Mouse (Mus musculus): ENCODE results near the gene Tmem120a.
A peak's percentile ranks its signal among the peaks of the same experiment; 100 is the strongest.

Gene Tmem120a

DNA sequence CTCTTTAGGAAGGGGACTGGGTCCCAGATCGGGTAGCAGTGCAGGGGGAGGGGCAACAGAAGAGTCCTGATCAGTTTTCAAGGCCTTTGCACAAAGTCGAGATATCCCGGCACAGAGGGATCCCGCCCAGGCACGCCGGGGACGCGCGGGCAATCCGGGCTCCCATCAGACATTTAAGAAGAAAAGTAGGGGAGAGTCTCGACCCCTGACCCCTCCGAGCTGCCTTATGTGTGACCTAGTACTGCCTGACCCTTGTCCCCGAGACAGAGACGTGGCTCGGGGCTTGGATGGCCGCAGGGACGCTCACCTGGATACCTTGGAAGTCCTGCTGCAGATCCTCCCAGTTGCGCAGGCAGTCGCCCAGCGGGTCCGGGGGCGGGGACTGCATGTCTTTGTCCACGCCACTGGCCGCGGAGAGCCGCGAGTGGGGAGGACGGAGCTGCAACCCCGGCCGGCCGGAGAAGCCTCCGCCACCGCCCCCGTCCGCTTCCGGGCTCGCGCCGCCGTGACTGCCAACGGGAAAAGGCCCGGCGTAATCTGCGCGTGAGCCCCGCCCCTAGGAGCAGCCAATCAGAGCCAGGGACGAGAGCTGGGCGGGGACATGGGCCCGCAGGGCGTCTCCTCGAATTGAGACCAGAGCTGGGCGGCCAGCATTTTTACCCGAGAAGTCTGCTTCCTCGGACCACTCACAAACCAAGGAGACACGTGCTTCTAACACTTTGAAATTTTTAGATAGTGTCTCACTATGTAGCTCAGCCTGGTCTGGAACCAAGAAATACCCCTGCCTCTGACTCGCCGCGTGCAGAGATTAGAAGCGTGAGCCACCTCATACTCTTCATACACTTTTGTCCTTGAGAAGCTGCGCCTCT lies at the start of gene Tmem120a:
Gene Tmem120a (minus strand): TSS at position 708 of the 869 bp plus-strand sequence.
- DNase-seq (ENCODE audit: low read depth, low spot score), result peak; percentile 69

DNA sequence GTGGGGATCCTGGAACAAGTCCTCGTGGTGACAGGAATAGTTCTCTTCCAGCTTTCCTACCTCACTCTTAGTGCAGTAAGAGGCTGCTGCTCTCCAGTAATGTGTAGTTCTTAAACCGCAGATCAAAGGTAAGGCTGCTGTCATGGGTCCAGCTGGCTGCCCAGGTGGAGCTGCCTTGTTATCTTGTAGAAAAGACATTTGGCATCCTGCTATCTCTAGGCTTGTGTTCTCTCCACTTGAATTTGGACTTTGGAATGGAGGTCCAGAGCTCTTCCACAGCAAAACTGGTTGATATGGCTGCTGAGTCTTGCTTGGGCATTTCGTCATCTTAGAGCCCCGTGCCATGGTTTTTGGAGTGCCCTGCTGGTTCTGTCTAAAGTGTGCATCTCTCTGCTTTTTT lies 38.7 kb upstream of the Tmem120a start:
- DNase-seq (ENCODE audit: low read depth, low spot score), result no peak

DNA sequence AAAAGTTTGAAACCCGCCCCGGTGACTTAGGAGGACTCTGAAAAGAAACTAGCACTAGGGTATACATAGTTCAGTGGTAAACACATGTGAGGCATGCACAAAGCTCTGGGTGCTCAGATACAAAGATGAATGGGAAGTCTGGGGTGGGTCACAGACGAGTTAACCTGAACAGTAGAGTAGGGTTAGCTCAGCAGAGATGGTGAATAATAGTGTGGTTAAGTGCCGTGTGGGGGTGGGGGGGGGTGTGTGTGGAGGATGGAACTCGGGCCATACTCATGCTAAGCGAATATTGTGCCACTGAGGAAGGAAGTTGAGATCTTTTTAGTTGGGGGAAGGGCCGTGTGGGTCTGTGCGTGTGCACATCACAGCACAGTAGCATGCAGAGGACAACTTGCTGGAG lies 36.1 kb upstream of the Tmem120a start:
- DNase-seq (ENCODE audit: low read depth, low spot score), result no peak

DNA sequence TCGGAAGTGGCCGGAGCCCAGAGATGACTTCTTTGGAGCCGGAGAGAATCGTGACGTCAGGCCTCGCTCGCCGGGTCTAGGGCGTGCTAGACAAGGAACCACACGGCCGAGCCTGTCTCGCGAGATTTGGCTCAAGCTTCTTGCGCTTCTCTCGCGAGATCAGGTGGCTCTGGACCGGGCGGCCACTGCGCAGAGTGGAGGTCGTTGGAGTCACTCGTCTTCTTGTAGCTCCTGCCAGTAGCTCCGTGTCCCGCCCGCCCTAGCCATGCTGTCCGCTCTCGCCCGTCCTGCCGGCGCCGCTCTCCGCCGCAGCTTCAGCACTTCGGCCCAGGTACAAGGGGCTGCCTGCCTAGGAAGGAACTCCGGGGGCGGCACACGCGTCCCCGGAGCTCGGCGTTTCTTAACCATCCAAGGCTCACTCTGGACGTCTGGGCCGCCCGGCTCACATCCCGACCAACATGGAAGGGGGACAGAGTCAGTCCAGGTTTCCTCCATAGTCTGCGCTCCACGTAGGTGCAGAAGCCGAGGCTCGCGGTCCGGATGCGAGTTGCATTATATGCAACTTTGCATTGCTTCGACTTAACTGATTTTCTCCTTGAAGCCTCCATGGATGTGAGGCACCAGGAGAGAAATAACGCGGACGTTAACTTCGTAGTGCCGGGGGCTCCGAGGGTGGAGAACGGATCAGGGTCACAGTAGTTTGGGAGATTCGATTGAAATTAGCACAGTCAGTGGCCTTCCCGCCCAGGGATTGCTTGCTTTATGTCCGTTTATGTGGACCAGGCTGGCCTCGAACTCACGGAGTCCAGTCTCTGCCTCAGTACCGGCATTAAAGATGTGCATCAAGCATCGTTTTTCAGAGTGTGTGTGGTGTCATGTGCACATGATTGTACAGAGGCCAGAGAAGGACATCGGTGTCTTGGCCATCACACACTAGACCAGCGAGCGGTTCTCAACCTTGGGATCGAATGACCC lies 34.5 kb upstream of the Tmem120a start, which contains the start of gene Mdh2:
Gene Mdh2 (plus strand): TSS at position 10 of the 975 bp plus-strand sequence.
- DNase-seq (ENCODE audit: low read depth, low spot score), result peak; percentile 100

DNA sequence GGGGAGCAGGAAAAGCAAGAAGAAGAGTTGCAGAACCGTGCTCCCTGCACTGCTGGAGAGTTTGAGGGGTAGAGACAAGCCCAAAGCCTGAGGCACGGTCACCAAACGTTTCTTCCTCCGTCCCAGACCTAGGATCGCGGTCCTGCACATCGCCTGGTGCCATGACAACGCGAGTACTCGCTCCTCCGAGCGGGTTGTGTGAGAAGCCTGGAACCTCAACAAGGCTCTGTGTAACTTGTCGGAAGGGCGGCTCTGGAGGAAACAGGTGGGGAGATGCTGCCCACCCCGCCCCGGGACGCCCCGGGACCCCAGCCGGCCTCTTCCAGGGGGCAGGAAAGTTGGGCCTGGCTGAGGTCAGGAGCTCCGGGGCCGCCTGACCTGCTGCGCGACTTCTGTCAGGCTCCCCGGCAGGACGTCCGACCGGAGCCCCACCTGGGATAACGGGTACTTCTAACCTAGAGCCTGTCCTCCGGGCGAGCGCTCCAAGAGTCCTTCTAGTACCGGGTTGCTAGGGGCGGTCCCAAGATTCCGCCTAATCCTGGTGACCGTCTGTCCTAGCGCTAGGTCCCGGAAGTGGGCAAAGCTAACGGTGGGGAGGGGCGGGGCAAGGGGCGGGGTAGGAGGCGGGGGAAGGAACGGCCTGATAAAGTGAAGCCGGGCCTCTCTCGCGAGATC lies 33.7 kb upstream of the Tmem120a start, which contains the start of gene Styxl1:
Gene Styxl1 (minus strand): TSS at position 590 of the 675 bp plus-strand sequence.
- DNase-seq (ENCODE audit: low read depth, low spot score), result no peak

DNA sequence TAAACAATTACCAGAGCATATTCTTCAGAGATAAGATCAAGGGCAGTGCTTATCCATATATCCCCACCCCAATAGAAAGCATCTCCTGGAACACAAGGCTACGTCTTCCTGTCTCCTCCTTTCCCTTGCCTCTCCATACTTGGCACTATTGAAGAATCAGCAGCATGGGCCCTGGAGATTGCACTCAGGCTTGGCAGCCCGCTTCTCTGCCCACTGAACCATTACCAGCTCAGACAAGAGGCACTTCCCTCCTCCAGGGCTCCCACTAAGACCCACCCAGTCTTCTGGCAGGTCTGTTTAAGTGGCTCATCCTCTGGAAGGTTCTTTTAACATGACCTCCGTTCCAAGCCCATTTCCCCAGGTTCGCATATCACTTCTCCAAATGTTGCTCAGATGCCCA lies 32.3 kb upstream of the Tmem120a start:
- DNase-seq (ENCODE audit: low read depth, low spot score), result no peak

DNA sequence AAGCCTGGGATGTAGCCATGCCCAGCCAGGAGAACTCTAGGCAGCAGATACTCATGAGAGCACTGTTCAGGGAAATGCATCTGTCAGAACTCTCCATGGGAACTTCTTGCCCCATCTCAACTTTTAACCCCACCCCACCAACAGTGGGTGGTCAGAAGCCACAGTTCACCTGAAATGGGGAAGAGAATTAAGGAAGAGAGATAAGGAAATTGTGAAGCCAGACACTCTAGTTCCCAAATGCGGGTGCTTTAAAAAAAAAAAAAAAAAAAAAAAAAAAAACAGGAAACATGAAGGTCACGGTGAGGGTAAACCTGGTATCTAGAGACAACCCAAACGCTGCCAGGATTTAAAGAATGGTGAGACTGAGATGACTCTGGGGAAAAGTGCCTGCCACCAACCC lies 28.3 kb upstream of the Tmem120a start:
- DNase-seq (ENCODE audit: low read depth, low spot score), result no peak

DNA sequence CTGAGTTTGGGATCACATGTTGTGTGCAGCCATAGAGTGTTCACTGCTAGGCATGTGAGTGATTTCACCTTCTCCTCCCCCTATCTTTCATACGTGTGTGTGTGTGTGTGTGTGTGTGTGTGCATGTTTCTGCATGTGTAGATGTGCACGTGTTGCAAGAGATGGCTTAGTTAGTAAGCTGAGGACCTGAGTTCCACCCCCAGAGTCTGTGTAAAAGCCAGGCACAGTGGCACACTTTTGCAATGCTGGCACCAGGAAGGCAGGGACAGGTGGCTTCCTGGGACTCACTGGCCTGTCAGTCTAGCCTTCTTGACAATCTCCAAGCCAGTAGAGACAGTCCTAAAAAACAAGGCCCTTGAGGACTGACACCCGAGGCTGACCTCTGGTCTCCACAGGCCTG lies 20.7 kb upstream of the Tmem120a start:
- DNase-seq (ENCODE audit: low read depth, low spot score), result no peak

DNA sequence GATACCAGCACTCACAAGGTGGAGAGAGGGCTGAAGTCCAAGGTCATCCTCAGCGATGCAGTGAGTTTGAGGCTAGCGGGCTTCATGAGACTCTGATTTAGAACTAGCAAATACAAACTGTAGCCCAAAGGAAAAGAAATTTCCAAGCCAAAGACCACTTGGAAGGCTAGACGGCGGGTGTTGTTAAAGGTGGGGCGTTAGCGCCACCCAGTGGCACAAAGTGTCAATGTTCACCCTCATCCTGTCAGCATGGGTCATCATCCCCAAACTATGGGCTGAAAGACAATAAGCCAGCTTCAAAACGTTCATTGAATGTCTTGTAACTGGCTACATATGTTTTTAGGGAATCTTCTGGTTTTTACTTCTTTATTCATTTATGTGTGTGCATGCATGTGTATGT lies 19.3 kb upstream of the Tmem120a start:
- DNase-seq (ENCODE audit: low read depth, low spot score), result no peak

DNA sequence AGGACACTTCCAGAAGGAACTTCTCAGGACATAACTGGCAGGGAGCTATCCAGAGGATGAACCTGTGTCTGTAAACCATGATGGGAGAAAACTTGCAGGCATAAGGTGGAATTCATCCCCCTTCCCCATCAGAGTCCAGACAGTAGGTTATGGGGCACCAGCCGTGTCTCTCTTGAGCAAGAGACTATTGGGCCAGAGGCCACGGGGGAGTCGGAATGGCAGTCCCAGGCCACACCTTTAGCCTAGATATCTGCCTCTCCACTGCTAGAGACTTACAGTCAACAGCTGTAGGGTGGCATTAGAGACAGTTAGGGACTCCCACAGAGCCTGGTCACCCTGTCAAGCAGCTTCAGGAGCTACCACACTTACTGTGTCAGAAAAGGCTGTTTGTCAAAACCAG lies 17.6 kb upstream of the Tmem120a start:
- no peak for DNase-seq (ENCODE audit: low read depth, low spot score)

DNA sequence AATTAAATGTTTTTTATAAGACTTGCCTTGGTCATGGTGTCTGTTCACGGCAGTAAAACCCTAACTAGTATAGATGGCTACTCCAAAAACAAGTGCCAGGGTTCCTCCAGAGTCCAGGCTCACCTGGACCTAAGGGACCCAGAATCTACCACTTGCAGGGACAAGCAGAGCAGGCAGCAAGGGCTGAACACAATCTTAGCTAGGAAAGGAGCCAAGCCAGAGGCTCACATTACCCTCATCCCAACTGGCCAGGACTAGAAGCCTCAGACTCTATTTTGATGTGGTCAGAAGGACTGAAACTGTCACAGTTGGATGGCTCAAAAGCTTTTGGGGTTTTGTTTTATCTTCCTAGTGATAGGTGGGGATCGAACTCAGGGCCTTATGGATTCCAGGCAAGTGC lies 7.3 kb upstream of the Tmem120a start:
- DNase-seq (ENCODE audit: low read depth, low spot score), result no peak

DNA sequence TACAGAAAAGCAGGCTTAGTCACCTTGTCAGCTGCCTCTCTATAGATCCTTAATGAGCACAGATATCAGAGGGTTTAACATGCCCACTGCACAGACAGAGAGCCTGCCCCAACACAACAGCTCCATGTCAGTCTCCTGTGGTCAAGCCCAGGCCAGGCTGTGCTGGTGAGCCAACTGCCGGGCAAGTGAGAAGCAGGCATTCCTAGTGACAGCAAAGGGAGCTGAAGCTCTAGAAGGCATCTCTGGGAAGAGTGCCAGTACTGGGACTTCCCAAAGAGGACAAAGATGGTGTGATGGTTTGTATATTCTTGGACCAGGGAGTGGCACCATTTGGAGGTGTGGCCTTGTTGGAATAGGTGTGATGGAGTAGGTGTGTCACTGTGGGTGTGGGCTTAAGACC lies 6.8 kb upstream of the Tmem120a start:
- DNase-seq (ENCODE audit: low read depth, low spot score), result no peak

DNA sequence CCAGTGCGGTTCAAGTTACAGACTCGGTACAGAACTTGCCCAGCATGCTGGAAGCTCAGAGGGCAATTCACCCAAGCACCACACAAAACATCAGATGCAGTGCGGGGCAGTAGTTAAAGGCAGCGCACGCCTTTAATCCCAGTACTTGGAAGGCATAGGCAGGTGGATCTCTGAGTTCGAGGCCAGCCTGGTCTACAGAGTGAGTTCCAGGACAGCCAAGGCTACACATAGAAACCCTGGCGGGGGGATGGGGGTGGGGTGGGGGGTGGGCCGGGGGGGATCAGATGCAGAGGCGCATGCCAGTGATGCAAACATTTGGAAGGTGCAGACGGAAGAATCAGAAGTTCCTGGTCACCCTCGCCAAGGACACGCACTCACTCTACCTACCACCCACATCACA lies 494 bp upstream of the Tmem120a start:
- DNase-seq (ENCODE audit: low read depth, low spot score), result no peak

DNA sequence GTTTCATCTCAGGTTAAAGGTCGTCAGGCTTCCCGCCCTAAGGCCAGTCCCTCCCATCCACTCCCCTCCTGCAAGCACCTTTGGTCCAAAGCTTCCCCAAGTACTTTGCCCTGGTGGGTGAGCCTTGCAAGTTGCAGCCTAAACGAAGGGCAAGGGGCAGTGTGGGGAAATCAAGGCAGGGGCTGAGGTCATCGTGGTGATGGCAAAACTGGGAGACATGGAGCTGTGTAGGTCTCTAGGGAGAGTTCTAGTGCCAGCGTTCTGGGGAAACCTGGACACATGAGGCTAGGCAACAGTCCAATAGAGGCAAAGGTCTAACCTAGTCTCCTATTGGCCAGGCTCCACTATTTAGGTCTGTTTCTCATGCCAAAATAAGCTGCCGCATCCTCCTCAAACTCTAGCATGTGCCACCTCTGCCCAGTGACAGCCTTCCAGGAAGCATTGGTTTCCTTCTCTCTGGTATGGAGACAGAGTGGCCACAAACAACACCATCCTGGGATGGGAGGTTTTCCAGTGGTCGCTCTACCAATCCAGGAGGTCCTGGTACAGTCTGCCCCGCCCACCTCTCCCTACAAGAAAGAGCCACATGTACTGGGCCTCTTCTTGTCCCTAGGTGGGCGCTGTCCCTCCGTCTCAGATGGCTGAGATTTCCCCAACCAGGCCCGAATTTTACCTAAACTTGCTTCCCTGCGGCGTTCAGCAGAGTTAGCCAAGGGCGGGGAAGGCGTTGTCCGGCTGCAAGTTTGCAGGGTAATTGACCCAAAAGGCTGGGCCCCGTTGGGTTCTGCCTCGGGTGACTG lies 1.1 kb downstream of the Tmem120a start:
- DNase-seq (ENCODE audit: low read depth, low spot score), result no peak

DNA sequence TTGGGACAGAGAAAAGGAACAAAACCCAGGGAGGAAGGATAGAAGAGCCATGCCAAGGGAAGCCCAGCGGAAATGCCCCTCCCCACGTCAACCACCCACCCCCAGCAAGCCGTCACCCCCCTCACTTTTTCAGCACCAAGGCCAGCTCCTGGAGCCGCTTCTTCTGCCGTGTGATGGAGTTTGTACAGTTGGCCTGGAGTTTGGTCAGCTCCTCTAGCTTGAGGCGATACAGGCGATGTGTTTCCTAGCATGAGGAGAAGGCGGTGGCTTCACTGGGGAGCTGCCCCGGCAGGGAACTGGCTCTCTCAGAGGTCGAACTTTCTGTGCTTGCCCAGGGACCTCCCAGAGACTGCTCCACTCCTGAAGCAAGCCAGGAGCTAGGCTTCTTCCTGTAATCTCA lies 2.1 kb downstream of the Tmem120a start:
- no peak for DNase-seq (ENCODE audit: low read depth, low spot score)

DNA sequence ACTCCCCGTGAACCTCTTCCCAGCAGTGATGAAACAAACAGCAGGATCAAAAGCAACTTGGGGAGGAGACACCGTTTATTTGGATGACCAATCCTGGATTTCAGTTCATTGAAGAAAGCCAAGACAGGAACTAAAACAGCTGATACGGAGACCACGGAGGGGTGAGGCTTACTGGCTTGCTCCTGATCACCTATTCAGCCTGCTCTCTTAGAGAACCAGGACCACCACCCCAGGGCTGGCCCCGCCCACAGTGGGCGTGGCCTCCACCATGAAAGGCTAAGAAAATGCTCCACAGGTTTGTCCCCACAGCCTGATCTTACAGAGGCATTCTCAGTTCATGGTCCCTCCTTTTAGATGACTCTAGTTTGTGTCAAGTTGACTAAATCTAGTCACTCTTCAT lies 6.0 kb downstream of the Tmem120a start:
- no peak for DNase-seq (ENCODE audit: low read depth, low spot score)

DNA sequence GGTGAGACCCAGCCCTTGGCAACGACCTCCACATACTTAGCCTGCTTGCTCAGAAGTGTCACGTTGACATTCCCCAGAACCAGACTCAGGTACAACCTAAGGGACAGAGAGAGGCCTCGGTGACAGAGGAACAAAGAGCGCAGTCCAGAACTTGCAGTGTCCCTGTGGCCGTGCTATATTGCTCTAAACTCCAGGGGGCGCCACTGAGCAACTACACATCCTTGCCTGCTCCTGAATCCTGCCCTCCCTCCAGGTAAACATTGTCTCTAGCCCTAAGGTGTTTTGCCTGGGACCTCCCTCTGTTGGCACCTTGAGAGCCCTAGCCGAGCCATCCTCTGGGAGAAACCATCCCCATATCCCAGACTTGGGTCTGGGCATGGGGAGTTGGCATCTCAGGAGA lies 7.1 kb downstream of the Tmem120a start:
- DNase-seq (ENCODE audit: low read depth, low spot score), result no peak

DNA sequence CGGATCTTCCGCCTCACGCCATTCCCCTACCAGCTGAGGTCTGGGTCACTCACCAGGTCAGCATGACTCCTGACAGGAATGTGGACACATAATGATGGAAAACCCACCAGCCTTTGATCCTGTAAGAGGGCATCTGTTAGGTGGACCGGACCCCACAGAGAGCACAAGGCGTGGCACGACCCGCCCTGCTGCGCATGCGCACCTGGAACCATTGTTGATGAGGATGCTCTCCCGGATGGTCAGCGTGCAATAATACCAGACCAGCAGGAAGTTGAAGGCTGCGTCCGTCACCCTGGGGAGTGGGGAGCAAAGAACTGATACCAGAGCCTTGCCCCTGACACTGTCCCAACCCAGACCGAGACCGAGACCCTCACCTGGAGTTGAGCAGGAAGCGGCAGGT lies 7.7 kb downstream of the Tmem120a start:
- no peak for DNase-seq (ENCODE audit: low read depth, low spot score)

DNA sequence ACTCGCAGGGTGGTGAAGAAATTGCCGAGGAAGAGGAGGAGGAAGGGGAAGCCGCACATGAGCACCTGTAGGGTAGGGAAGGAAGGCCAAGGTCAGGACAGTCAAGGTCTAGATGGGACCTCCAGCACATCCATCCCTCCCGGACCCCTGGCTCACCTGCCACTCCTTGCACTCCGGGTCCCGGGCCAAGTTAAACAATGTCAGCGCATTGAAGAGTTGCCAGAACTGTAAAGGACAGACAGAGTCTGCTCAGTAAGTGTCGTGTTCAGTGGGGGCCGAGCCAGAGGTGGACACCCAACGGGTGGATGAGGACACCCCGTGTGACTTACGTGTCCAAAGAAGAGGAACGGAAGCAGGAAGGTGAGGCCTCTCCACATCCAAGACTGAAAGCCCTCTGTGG lies 8.5 kb downstream of the Tmem120a start:
- no peak for DNase-seq (ENCODE audit: low read depth, low spot score)

DNA sequence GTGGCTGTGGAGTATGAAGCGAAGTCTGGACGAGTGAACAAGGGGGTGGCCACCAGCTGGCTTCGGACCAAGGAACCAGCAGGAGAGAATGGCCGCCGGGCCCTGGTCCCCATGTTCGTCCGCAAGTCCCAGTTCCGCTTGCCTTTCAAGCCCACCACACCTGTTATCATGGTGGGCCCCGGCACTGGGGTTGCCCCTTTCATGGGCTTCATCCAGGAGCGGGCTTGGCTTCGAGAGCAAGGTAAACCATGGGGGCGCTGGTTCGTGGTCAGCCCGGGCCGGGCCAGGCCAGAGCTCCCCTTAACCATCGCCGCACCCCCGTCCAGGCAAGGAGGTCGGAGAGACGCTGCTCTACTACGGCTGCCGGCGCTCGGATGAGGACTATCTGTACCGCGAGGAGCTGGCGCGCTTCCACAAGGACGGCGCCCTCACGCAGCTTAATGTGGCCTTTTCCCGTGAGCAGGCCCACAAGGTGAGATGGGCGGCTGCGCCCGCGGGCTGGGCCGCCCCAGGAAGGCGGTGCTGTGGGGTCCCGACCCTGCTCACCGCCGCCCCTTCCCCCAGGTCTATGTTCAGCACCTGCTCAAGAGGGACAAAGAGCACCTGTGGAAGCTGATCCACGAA lies 10.1 kb downstream of the Tmem120a start:
- no peak for DNase-seq (ENCODE audit: low read depth, low spot score)

DNA sequence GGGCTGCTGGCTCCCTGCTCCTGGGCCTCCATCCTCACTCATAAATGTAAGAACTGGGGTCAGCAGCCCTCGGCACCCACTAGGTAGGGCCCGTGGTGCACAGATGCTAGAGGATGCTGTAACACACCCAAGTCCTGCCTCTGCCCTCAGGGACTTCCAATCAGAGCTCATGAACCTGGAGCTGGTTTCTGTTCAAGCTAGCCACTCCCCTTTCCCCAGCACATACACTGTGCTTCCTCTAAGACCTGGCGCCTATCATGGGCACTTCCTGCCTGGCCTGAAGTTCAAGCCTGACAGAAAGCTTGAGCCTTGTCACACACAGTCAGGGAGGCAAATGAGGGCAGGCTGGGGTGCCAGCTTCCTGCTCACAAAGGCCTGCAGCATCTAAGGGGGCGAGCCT lies 11.2 kb downstream of the Tmem120a start:
- no peak for DNase-seq (ENCODE audit: low read depth, low spot score)

Data from telencephalon, adult 2 months (tissue).